Mouse (Mus musculus): Measurements from ENCODE around the gene Hist1h2ah. TPM values are rescaled to one million over a fixed set of nuclear protein-coding genes. Genes with fewer than 3 reads are reported as not detected.

The Hist1h2ah gene
- polyA plus RNA-seq, 1 experiment = not detected

Other genes with a start within 250 kb of the Hist1h2ah start
- gene Hist1h2an, start 248.3 kb downstream of the Hist1h2ah start, polyA plus RNA-seq (2012; rRNA removed) = not detected in 2 replicates
- 0.16 TPM in 1 of 2 replicates, not detected in the other for gene Hist1h2bp, start 248.1 kb downstream of the Hist1h2ah start, polyA plus RNA-seq (2012; rRNA removed)
- gene Hist1h2bq, start 225.4 kb downstream of the Hist1h2ah start, polyA plus RNA-seq (2012; rRNA removed) = 2.7 TPM in 2 replicates
- not detected in 2 replicates for gene Hist1h2ao, start 225.1 kb downstream of the Hist1h2ah start, polyA plus RNA-seq (2012; rRNA removed)
- not detected in 2 replicates for gene Hist1h4m, start 223.8 kb downstream of the Hist1h2ah start, polyA plus RNA-seq (2012; rRNA removed)
- 3.2 and 5.1 TPM in 2 replicates for gene Hist1h4n, start 203.4 kb downstream of the Hist1h2ah start, polyA plus RNA-seq (2012; rRNA removed)
- gene Hist1h2ap, start 202.1 kb downstream of the Hist1h2ah start, polyA plus RNA-seq (2012; rRNA removed) = 0.54 and 1.5 TPM in 2 replicates
- gene Hist1h2br, start 201.8 kb downstream of the Hist1h2ah start, polyA plus RNA-seq (2012; rRNA removed) = 0.73 and 0.88 TPM in 2 replicates
- 1.7 TPM in 2 replicates for gene Zfp184, start 90.5 kb downstream of the Hist1h2ah start, polyA plus RNA-seq (2012; rRNA removed)
- gene Pom121l2, start 54.4 kb downstream of the Hist1h2ah start, polyA plus RNA-seq (2012; rRNA removed) = not detected in 2 replicates
- gene Prss16, start 25.8 kb downstream of the Hist1h2ah start, polyA plus RNA-seq (2012; rRNA removed) = 0.52 and 0.73 TPM in 2 replicates
- gene Hist1h2bk, start 302 bp upstream of the Hist1h2ah start, polyA plus RNA-seq (2012; rRNA removed) = 0.18 and 0.74 TPM in 2 replicates
- 3.2 and 4.3 TPM in 2 replicates for gene Hist1h4i, start 5.8 kb upstream of the Hist1h2ah start, polyA plus RNA-seq (2012; rRNA removed)
- 0.50 and 0.56 TPM in 2 replicates for gene Hist1h2ag, start 7.4 kb upstream of the Hist1h2ah start, polyA plus RNA-seq (2012; rRNA removed)
- 0.65 and 1.6 TPM in 2 replicates for gene Hist1h2bj, start 7.6 kb upstream of the Hist1h2ah start, polyA plus RNA-seq (2012; rRNA removed)
- gene Vmn1r188, start 48.9 kb upstream of the Hist1h2ah start, polyA plus RNA-seq (2012; rRNA removed) = not detected in 2 replicates
- gene Vmn1r189, start 70.3 kb upstream of the Hist1h2ah start, polyA plus RNA-seq (2012; rRNA removed) = not detected in 2 replicates
- gene Vmn1r191, start 148.4 kb upstream of the Hist1h2ah start, polyA plus RNA-seq (2012; rRNA removed) = not detected in 2 replicates
- not detected in 2 replicates for gene Vmn1r192, start 155.6 kb upstream of the Hist1h2ah start, polyA plus RNA-seq (2012; rRNA removed)
- not detected in 2 replicates for gene Vmn1r193, start 187.6 kb upstream of the Hist1h2ah start, polyA plus RNA-seq (2012; rRNA removed)
- not detected in 2 replicates for gene Vmn1r194, start 208.6 kb upstream of the Hist1h2ah start, polyA plus RNA-seq (2012; rRNA removed)
- not detected in 2 replicates for gene Vmn1r195, start 235.0 kb upstream of the Hist1h2ah start, polyA plus RNA-seq (2012; rRNA removed)